Mouse (Mus musculus): ENCODE results near the gene Rpl24.
"Not testable (repeated sequence)": the region's sequence is repeated elsewhere in the genome, so short reads cannot be mapped to it uniquely, and the experiment has no call there.

The Rpl24 gene

DNA sequence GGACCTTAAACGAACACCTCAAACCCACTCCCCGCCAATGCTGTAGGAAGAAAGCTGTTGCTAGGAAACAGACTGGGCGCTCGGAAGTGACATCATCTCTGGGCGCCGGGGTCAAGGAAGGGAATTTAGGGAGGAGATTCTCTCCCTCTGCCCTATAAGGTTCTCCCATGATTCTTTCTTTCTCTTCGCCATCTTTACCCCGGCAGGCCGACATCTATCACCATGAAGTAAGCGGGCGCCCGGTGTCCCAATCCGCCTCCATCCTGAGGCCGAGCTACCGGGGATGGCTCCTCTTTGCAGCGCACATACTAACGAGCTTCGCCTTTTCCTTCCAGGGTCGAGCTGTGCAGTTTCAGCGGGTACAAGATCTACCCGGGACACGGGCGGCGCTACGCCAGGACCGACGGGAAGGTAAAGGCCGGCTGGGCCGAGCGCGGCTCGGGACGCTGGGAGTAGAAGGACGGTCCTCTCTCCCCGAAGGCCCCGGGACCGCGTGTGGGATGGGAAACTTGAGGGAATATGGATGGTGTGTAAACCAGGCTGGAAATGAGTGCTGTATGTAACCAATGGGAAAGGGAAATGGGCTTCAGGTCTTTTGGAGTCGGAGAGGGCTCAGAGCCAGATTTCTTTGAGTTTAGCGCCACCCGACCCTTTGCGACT is at the start of gene Rpl24:
Rpl24 (plus strand) TSS at position 64 of the 660 bp plus-strand sequence.
- peak; percentile 92 to 94 for DNase-seq (ENCODE audit: low spot score in 2 of 2)

DNA sequence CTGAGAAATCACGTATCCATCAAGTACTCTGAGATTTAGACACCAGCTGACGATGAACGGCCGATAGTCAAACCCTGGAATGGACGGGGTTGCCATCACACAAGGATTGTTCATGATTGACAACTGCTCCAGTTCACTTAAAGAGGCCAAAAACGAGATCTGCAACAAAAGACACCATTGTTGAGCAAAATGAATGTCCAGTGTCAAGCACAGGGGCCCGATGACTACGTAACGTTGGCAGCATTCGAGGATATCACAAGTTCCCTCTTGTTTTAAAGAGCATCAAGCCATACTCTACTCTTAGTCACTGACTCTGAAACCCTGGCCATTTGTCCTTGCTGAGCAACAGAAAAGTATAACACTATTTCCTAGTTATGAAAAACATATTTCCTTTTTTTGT is 44.0 kb upstream of the Rpl24 start:
- no peak for DNase-seq (ENCODE audit: low spot score in 2 of 2)

DNA sequence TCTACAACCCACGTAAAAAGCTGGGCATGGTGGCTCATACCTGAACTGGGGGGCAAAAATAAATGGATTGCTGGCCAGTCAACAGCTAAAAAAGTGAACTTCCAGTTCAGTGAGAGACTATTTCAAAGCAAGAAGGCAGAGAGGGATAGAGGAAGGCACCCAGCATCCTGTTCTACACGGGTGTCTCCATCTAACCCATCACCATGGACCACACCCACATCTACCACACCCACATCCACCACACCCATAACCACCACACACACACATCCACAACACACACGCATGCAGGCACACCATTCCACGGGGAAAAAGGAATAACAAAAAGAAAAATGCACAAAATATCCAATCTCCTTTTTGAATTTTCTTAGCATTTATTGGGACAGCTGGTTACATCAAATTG is 42.1 kb upstream of the Rpl24 start:
- DNase-seq (ENCODE audit: low spot score in 2 of 2): no peak

DNA sequence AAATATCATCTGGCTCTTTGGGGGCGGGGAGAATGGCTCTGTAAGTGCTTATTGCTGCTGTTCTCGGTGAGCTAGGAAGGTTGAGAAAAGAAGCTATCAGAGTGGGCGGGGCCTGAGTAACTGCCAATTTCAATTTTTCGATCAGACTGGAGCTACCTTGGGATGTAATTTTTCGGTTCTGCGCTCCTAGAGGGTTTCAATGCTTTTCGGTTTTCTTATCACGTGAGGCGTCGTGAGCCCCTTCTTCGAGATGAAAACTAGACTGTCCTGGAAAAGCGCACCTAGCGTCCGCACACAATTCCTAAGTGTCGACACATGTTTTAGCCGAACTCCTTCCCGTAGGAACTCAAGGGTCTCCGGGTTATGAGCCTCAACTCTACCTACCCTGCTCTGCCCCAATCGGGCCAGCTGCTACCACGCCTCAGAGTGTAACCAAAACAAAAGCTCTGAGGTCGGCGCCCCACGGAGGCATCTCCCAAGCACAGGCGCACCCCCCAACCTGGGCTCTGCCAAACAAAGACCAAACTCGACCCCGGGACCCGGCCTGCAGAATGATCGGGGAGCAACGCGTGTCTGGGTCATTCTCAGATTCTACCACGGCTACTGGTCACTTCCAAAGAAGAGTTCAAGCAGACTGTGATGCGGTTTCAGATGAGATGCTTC is 32.3 kb upstream of the Rpl24 start:
- peak; percentile 3 to 18 for DNase-seq (ENCODE audit: low spot score in 2 of 2)

DNA sequence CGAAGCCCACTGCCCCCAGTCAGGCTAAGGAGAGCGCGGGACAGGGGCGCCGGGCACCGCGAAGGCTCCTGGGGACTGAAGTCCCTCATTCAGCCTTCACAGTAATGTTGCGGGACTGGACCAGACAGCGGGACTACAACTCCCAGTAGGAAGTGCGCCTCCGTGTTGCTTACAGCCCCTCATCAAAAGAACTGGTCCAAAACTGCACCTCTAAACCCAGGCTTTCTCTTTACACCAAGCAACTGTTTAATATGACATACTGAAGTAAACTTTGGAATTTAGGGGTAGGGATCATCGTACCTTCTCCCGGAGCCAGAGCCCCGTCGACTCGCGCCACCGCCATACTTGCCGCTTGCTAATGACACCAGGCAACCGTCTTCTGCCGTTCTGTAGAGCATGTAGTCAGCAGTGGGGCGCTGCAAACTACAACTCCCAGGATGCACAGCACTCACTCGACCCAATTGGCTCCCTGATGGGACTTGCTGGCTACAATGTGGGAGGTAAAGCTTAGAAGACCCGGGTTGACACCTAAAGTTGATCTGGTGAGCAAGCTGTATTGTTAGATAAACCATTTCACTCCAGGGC is 31.5 kb upstream of the Rpl24 start, which contains the start of gene Cep97:
Cep97 (minus strand) TSS at position 403 of the 585 bp plus-strand sequence.
- DNase-seq (ENCODE audit: low spot score in 2 of 2): peak; percentile 88 to 90

DNA sequence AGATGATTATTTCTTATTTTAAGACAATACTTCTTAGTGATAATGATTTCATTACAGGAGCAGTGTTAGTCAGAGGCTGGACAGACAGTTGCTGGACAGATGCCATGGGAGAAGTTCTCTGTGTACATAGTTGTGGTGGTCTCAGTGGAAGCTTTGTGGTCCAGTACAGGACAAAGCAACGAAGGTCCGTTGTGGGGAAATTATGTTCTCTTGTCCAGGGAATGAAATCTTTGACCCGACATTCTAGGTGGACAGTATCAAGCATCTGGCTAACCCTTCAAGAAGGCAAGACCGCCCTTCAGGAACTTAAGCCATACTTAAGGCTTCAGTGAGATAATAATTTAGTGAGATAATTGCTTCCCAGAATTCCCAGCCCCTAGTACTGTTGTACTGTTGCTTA is 27.3 kb upstream of the Rpl24 start:
- DNase-seq (ENCODE audit: low spot score in 2 of 2): no peak

DNA sequence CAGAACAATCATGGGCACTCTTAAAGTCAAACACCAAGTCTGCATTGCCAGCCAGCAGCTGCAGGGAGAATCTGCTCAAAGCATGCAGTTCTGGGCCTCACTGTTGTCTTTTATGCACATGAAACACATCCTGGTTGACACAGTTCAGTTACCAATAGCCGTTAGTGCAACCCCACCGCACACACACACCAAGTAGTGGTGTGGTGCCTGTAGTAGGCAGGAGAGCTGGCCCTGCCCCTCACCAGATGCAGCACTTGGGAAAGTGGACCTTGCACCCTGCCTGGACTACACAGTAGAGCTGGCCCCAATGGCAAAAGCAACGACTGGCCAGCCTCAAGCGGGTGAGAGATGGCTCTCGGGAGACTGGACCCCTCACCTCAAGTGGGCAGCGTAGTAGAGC is 26.4 kb upstream of the Rpl24 start:
- DNase-seq (ENCODE audit: low spot score in 2 of 2): no peak

DNA sequence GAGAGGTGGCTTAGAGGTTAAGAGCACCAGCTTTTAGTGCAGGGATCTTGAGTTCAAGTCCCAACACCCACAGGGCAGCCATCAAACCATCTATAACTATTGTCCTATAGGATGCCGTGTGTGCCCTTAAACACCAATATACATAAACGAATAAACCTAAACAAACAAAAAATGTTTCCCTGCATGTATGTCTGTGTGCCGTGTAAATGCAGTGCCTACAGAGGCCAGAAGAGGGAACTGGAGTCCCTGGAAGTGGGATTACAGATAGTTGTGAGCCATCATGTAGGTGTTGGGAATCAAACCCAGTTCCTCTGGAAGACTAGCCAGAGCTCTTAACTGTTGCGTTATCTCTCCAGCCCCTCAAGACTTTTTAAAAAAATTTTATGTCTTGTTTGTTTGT is 25.3 kb upstream of the Rpl24 start:
- no peak for DNase-seq (ENCODE audit: low spot score in 2 of 2)

DNA sequence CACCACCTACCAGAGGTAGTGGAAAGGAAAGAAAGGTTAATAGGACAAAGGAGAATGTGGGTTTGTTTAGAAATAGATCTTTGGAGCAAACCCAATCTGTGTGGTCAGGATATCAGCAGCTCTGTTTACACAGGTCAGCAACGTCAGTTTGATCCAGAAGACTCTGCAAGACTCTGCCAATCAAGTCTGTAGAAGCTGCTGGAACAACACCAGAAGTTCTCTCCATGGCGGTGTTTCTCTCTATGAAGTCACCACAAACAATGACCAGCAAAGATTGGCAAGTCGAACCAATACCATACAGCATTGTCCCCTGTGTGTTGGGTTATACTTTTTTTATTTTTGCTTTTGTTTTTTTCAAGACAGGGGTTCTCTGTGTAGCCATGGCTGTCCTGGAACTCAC is 18.8 kb upstream of the Rpl24 start:
- DNase-seq (ENCODE audit: low spot score in 2 of 2): no peak

DNA sequence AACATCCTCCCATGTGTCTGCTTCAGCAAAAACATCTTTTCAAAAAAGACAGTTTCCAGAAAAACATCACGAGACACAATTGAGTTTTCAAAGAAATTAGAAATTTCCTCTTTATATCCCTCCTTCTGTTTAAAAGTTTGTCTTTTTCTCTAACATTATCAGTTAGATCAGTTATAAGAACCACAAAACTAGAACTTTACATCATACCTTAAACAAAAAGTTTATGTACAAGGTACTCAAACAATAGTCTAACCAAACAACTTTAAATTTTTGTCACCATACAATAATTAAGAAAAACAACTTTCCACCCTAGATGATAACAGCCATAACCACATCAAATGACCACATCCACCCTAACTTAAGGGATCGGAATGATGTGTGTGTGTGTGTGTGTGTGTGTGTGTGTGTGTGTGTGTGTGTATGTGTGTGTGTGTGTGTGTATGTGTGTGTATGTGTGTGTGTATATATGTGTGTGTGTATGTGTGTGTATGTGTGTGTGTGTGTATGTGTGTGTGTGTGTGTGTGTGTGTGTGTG is 18.1 kb upstream of the Rpl24 start:
- DNase-seq (ENCODE audit: low spot score in 2 of 2): not testable (repeated sequence)

DNA sequence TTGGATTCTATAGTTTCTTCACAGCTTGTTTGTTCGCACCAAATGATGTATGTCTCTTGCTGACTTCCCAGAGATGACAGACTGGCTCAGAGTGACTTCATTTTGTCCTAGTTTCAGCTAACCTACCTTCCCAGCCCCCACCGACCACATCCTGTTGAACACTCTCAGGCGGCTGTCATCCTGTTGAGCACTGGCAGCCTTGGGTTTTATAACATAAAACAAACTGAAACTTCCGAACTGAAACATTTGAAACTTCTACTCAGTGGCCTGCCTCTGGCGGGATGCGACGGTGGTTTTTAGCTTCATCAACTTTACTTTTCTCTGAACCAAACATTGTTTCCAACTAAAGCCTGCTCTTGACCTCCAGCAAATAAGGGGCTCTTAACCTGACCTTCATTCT is 17.1 kb upstream of the Rpl24 start:
- no peak for DNase-seq (ENCODE audit: low spot score in 2 of 2)

DNA sequence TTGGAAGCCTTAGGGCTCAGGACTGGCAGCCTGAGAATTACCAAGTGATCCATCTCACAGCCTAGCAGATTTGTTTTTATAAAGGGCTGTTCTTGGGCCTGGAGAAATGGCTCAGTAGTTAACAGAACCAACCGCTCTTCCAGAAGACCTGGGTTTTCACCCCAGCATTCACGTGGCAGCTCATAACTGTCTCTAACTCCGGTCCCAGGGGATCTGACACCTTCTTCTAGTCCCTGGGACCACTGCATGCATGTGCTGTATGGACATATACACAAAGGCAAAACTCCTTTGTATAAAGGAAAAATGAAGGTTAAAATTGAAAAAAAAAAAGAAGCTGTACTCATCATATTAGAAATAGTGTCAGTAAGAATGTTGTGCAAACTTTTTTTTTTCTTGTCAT is 15.6 kb upstream of the Rpl24 start:
- DNase-seq (ENCODE audit: low spot score in 2 of 2): no peak

DNA sequence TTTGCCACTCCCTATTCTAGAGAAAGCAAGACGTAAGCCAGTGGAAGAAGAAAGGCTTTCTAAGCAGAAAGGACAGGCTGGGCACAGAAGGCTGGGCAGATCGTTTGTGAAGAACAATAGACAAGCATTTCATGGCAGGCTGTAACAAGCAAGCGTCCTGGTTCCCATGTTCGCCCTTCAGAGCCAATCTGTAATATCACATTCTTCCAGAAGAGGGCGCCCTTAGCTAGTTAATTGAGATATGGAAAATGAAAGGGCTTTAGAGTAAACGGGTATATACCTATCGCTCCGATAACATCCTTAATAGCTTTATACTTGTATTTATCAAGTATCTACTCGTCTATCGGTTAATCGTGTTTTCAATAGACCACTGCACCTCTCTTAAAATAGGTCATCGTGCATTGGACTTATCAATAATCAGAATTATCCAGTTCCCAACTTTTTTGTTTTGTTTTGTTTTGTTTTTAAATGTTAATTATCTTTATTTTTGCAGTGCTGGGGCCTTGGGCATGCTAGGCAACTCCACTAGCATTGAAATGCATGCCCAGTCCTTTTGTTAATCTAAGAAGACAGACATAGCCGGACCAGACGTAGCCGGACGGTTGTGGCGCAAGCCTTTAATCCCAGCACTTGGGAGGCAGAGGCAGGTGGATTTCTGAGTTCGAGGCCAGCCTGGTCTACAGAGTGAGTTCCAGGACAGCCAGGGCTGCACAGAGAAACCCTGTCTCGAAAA is 15.0 kb upstream of the Rpl24 start:
- DNase-seq (ENCODE audit: low spot score in 2 of 2): peak; percentile 57 to 66

DNA sequence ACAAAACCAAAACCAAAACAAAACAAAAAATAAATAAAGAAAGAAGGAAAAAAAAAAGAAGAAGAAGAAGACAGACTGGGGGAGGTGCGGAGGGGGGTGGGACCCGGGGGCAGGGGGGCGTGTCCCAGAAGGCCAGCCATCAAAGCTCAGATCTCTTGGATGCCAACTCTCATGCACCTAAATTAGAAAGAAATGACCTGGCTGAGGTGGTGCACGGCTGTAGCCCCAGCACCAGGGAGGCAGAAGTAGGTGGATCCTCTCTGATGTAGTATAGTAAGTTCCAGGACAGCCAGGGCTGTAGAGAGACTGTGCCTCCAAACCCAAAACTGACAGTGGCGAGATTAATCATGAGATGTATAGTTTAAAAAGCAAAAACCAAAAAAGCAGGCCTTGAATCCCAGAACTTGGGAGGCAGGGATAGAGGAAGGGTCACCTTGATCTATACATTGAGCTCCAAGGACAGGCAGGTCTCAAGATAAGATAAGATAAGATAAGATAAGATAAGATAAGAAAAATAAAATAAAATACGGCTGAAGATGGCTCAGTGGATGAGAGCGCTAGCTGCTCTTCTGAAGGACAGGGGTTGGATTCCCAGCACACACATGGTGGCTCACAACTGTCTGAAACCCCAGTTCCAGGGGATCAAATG is 14.3 kb upstream of the Rpl24 start:
- no peak for DNase-seq (ENCODE audit: low spot score in 2 of 2)

DNA sequence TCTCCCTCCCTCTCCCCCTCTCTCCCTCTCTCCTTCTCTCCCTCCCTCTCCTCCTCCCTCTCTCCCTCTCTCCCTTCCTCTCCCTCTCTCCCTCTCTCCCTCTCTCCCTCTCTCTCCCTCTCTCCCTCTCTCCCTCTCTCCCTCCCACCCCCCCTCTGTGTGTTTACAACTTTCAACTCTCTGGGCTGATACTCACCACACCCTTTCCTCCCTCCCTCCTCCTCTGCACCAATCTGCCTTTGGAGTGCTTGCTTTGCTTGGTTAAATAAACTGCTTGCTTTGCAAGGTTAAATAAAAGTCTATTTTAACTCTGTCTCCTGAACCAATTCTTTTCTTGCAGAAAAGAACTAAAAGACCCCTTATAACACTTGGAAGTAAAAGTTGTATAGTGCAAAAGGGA is 13.3 kb upstream of the Rpl24 start:
- no peak for DNase-seq (ENCODE audit: low spot score in 2 of 2)

DNA sequence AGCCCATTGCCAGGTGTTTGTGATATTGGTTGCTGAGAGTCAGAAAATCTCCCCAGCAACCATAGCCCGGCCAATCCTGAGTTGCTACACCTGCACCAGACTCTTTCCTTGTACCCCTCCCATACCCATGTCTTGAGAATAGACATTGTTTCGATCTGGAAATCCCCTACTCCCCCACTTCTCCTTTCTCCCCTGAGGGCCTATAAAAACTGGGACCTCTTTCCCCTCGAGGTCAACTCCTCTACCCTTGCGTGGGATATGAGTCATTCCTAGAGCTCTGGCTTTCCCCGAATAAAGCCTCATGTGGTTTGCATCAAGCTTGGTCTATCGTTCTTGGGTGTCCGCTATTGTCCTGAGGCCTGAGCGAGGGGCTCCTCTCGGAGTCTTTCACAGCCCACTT is 11.9 kb upstream of the Rpl24 start:
- DNase-seq (ENCODE audit: low spot score in 2 of 2): not testable (repeated sequence)

DNA sequence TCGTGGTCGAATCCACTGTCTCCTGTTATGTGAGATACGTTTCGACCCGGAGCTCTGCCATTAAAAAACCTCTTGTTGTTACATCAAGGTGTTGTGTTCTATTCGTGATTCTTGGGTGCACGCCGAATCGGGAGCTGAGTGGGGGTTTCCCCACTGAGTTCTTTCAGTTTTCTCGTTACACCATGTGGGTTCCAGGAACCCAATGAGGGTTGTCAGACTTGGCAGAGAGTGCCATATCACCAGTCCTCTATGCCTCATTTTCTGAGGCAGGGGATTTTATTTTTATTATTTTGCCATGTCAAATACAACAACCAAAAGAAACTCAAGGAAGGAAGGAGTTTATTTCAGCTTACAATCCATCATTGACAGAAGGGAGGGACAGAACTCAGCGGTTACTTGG is 3.0 kb upstream of the Rpl24 start:
- DNase-seq (ENCODE audit: low spot score in 2 of 2): not testable (repeated sequence)

DNA sequence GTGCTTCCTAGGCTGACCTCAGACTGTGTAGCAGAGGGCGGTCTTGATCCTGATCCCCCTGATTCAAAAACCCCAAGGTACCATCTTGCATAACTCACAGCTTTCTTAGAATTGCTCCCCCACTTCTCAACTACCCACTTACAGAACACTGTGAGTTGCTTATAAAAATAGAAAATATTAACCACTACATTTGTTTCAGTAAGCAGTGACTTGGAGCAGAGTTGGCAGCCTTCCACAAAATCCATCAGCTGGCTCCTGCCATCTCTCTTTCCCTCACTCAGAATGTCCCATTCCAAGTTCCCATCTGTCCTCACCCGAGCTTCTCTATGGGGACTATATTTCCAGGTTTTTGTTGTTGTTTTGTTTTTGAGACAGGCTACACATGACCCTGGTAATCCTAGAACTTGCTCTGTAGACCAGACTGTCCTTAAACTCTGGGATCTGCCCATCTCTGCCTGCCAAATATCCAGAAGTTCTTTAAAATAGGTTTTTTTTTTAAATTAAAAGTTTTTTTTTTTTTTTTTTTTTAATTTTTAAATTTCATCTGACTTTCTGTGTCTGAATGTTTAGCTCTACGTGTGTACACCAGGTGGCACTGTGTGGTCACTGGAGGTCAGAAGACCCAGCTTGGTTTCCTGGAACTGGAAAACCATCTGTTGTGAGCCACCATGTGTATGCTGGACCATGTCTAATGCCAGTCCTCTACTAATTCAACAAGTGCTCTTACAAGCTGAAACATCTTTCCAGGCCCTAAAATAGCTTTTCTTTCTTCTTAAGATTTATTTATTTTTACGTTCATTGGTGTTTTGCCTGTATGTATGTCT is 1.7 kb upstream of the Rpl24 start:
- DNase-seq (ENCODE audit: low spot score in 2 of 2): peak in 1 of 2 experiments; percentile 15

DNA sequence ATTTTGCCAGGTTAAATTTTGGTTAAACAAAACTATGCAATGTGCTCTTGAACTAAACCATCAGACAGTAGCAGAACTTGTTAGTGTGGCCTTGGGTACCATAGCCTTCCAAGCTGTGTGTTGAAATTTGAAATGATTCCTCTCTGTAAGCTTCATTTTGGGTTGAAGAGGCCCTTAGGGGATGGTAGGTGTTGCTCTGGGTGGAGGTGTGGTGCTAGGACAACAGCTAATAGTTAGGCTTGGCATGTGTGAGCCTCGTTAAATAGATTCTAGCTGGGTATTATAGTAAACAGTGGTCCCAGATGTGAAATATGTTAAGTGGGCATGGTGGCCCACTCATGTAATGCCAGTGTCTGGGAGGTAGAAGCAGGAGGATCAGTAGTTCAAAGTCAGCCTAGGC is 1.1 kb downstream of the Rpl24 start:
- DNase-seq (ENCODE audit: low spot score in 2 of 2): no peak

DNA sequence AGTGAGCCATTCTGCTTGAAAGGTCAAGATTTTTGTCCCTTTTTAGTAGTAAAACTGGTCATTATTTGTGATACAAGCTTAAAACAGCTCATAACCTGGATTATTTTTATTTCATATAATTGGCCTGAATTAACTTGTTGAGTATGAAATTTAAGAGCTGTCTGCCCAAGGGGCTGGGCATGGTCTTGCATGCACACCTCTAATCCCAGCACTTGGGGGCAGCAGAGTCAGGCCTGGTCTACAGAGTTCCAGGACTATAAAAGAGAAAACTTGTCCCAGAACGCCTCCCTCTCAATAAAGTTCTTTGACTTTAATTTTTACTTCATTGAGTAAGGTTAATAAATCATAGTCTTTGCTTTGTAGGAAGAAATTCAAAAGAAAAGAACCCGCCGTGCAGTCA is 3.1 kb downstream of the Rpl24 start:
- DNase-seq (ENCODE audit: low spot score in 2 of 2): no peak

DNA sequence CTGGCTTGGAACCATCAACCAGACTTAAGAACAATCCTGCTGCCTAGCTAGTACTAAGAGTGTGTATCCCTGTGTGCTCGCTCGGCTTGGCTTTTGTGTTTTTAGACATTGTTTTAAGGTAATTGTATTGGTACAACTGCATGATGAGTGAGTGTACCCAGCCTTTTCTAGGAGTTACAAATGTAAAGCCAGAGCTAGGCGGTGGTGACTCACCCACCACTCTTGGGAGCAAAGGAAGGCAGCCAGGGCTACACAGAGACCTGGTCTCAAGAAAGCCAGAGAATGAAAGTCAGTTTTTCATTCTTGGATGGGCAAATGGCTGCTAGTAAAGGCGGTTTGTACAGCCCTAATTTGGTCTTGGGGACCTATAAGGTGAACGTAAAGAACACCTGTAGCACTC is 4.3 kb downstream of the Rpl24 start:
- no peak for DNase-seq (ENCODE audit: low spot score in 2 of 2)
